Mouse (Mus musculus): ENCODE data around the gene Acsl5.

Acsl5 gene

GRCm38 (mm10) chr19:55251383-55252124, at the start of gene Acsl5:
Acsl5 (plus strand) TSS chr19:55251938.
- no peak for DNase-seq (ENCODE audit: extremely low spot score)

- peak; percentile 57 for DNase-seq (ENCODE audit: extremely low spot score)
Observed at GRCm38 (mm10) chr19:55206482-55207138, 45.1 kb upstream of the Acsl5 start.

- DNase-seq (ENCODE audit: extremely low spot score), result no peak
Observed at GRCm38 (mm10) chr19:55207205-55207604, 44.5 kb upstream of the Acsl5 start.

GRCm38 (mm10) chr19:55207746-55208538, 43.8 kb upstream of the Acsl5 start:
- no peak for DNase-seq (ENCODE audit: extremely low spot score)

- DNase-seq (ENCODE audit: extremely low spot score), result no peak
Observed at GRCm38 (mm10) chr19:55208654-55209053, 43.1 kb upstream of the Acsl5 start.

- DNase-seq (ENCODE audit: extremely low spot score), result no peak
Observed at GRCm38 (mm10) chr19:55209084-55209483, 42.7 kb upstream of the Acsl5 start.

- no peak for DNase-seq (ENCODE audit: extremely low spot score)
Observed at GRCm38 (mm10) chr19:55211698-55212097, 40.0 kb upstream of the Acsl5 start.

- no peak for DNase-seq (ENCODE audit: extremely low spot score)
Observed at GRCm38 (mm10) chr19:55213617-55214340, 38.0 kb upstream of the Acsl5 start.

- no peak for DNase-seq (ENCODE audit: extremely low spot score)
Observed at GRCm38 (mm10) chr19:55216876-55217275, 34.9 kb upstream of the Acsl5 start.

- DNase-seq (ENCODE audit: extremely low spot score), result no peak
Observed at GRCm38 (mm10) chr19:55217365-55217764, 34.4 kb upstream of the Acsl5 start.

- peak; percentile 90 for DNase-seq (ENCODE audit: extremely low spot score)
Observed at GRCm38 (mm10) chr19:55218192-55218739, 33.5 kb upstream of the Acsl5 start.

GRCm38 (mm10) chr19:55218741-55219221, 33.0 kb upstream of the Acsl5 start:
- no peak for DNase-seq (ENCODE audit: extremely low spot score)

- no peak for DNase-seq (ENCODE audit: extremely low spot score)
Observed at GRCm38 (mm10) chr19:55219359-55219758, 32.4 kb upstream of the Acsl5 start.

GRCm38 (mm10) chr19:55221208-55221607, 30.5 kb upstream of the Acsl5 start:
- no peak for DNase-seq (ENCODE audit: extremely low spot score)

- DNase-seq (ENCODE audit: extremely low spot score), result no peak
Observed at GRCm38 (mm10) chr19:55222268-55222667, 29.5 kb upstream of the Acsl5 start.

- no peak for DNase-seq (ENCODE audit: extremely low spot score)
Observed at GRCm38 (mm10) chr19:55226621-55227020, 25.1 kb upstream of the Acsl5 start.

- DNase-seq (ENCODE audit: extremely low spot score), result no peak
Observed at GRCm38 (mm10) chr19:55227135-55227534, 24.6 kb upstream of the Acsl5 start.

GRCm38 (mm10) chr19:55231081-55231480, 20.7 kb upstream of the Acsl5 start:
- DNase-seq (ENCODE audit: extremely low spot score), result no peak

GRCm38 (mm10) chr19:55232136-55232535, 19.6 kb upstream of the Acsl5 start:
- no peak for DNase-seq (ENCODE audit: extremely low spot score)

- DNase-seq (ENCODE audit: extremely low spot score), result no peak
Observed at GRCm38 (mm10) chr19:55236026-55236425, 15.7 kb upstream of the Acsl5 start.

GRCm38 (mm10) chr19:55236564-55236963, 15.2 kb upstream of the Acsl5 start:
- DNase-seq (ENCODE audit: extremely low spot score), result no peak

Measured in embryo, embryonic 9.5 days (tissue).